Mouse (Mus musculus) intestine, postnatal 0 days (tissue): Measurements from ENCODE around the gene Myo10. TPM values are rescaled to one million over a fixed set of nuclear protein-coding genes. Genes with fewer than 3 reads are reported as not detected.
A peak's percentile ranks its signal among the peaks of the same experiment; 100 is the strongest.

Experiments used
- ATAC-seq: fragments of 200-750 bp; cut with Nextera tagmentation; 2 replicates; pipeline ENCODE4 v1.8.0; 2017; ENCODE audit warnings: mild to moderate bottlenecking, moderate TSS enrichment, moderate library complexity
- H3K27ac ChIP-seq: fragments of 300-500 bp; sonication (generic); 2 replicates; pipeline ENCODE4 v1.5.1; 2014; ENCODE audit warnings: mild to moderate bottlenecking, low read depth, low read length, moderate library complexity
- H3K27me3 ChIP-seq: fragments of 300-500 bp; sonication (generic); replicated peaks from 2 replicates; pipeline ENCODE4 v1.6.1; 2014; ENCODE audit warnings: low read length, mixed read lengths; ENCODE audit not compliant: control insufficient read depth, insufficient read depth
- H3K36me3 ChIP-seq: fragments of 300-500 bp; sonication (generic); 2 replicates; pipeline ENCODE4 v1.6.1; 2014; ENCODE audit warnings: mild to moderate bottlenecking, moderate library complexity; ENCODE audit not compliant: control insufficient read depth, insufficient read depth
- H3K4me1 ChIP-seq: fragments of 300-500 bp; sonication (generic); replicated peaks from 2 replicates; pipeline ENCODE4 v1.6.1; 2014; ENCODE audit warnings: antibody characterized with exemption, low read length, mixed read lengths; ENCODE audit not compliant: control insufficient read depth, insufficient read depth
- H3K4me2 ChIP-seq: fragments of 300-500 bp; sonication (generic); replicated peaks from 2 replicates; pipeline ENCODE4 v1.6.1; 2014; ENCODE audit warnings: low read depth, mild to moderate bottlenecking, moderate library complexity
- H3K4me3 ChIP-seq: fragments of 300-500 bp; sonication (generic); 2 replicates; pipeline ENCODE4 v1.5.1; 2014; ENCODE audit warnings: low read depth, low read length
- H3K9ac ChIP-seq: fragments of 300-500 bp; sonication (generic); 2 replicates; pipeline ENCODE4 v1.6.1; 2014; ENCODE audit warnings: mild to moderate bottlenecking, low read depth, low read length
- H3K9me3 ChIP-seq: fragments of 300-500 bp; sonication (generic); 2 replicates; pipeline ENCODE4 v1.6.1; 2016; ENCODE audit warnings: mixed run types; ENCODE audit not compliant: control insufficient read depth
- CTCF ChIP-seq: sonication (generic); IDR thresholded peaks from 2 replicates; pipeline ENCODE4 v1.5.1; 2016; ENCODE audit warnings: low read depth, mild to moderate bottlenecking, control low read depth, antibody characterized with exemption, moderate library complexity
- WGBS: fragments of 180-500 bp; shearing (Covaris S2); extraction: QIAGEN DNeasy Blood & Tissue Kit; methylation state at CpG from one replicate; pipeline ENCODE4 v1.1.7; 2014; 5-methylcytosine and 5-hydroxymethylcytosine counted together
- polyA plus RNA-seq: library from polyadenylated mRNA; unstranded; fragments of >200 nt; fragmentation: Nextera tagmentation; extraction: Ambion mirVana; gene quantifications from 2 replicates; pipeline ENCODE4 v1.2.1, GENCODE M21; 2015

The Myo10 gene
- polyA plus RNA-seq, 1 experiment from 2014 or later: 9.5 TPM

DNA sequence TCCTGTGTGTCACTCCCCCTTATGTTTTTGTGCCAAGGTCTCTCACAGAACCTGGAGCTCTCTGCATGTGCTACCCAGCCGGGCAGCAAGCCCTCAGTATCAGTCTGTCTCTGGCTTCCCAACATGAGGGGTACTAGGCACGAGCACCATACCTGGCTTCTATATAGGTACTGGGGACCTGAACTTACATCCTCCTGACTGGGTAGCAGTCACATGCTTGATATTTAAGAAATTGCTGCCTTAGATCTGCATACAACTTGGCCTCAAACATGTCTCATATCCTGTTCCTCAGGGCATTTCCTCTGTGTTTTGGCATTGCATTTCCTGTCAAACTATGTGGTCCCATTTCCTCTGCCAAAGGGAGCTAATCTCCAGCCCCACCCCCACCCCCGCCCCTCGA, 30.4 kb upstream of the Myo10 start:
- Histone ChIP-seq H3K4me1 (peaks cover under 1% of the 10 kb centered on the region; the same call in 1 of the 2 replicates), H3K27ac (no peak overlapping the region), H3K36me3 (no peaks in the 10 kb centered on the region), H3K9ac (no peak overlapping the region), H3K27me3 (no peaks in the 10 kb centered on the region), H3K4me3 (no peak overlapping the region), H3K4me2 (no peak overlapping the region), H3K9me3 (no peaks in the 10 kb centered on the region)
- no peak for ATAC-seq
- no peak for TF ChIP-seq CTCF
- 82% methylated on average over 4 of the region's 4 CpGs for WGBS

DNA sequence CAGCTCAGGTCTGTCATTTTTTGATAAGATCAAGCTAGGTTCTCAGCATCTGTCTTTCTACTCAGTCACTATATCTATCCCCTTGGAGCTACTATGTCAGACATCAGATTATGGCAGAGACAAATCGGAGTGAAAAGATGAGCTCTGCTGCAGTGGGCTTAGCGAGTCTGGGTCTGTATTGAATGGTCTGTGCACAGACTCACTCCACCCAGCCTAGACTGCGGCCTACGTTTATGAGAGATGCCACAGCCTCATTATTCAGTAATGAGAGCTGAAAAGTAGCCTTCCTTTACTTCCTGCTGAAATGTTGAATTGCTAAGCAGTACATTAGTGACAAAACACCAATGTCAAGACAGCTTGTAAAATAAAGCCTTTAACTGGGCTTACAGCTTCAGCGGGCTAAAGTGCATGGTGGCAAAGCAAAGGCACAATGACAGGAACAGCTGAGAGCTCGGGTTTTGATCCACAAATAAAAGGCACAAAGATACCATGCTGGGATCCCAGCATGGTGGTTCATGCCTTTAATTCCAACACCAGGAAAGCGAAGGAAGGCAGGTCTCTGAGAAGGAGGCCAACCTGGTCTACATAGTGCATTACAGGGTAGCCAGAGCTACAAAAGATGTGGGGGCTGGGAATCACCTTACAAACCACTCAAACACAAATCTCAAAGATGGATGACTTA, 28.7 kb upstream of the Myo10 start:
- Histone ChIP-seq H3K9me3 (no peaks in the 10 kb centered on the region), H3K4me1 (no peaks in the 10 kb centered on the region; the same call in 1 of the 2 replicates), H3K4me2 (no peak overlapping the region), H3K27ac (no peak overlapping the region), H3K36me3 (no peaks in the 10 kb centered on the region), H3K27me3 (no peaks in the 10 kb centered on the region), H3K9ac (no peak overlapping the region), H3K4me3 (no peak overlapping the region)
- no peak for TF ChIP-seq CTCF
- WGBS: 80% methylated on average over 7 of the region's 7 CpGs
- ATAC-seq: no peak

DNA sequence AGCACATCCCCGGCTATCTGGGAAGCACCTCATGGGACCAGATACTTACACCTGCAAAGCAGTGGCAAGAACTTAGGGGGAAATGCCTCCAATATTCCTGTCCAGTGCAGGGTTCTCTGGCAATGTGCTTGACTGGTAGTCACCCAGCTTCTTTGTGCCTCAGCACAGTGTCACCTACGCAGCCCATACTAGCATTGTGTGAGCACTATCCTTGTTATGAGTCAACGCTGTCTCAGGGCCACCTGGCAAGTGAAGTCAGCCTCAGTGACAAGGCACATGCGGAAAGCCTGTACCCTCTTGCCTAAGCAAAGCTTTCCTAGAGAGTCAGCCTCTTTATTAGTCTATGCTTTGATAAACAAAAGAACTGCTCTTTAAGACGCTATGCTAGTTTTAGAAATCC, 24.0 kb upstream of the Myo10 start:
- Histone ChIP-seq H3K4me3 (no peak overlapping the region), H3K9me3 (no peaks in the 10 kb centered on the region), H3K27me3 (no peaks in the 10 kb centered on the region), H3K36me3 (no peaks in the 10 kb centered on the region), H3K4me1 (no peaks in the 10 kb centered on the region), H3K4me2 (no peak overlapping the region), H3K27ac (no peak overlapping the region), H3K9ac (no peak overlapping the region)
- ATAC-seq: no peak
- WGBS: 90% methylated on average over 5 of the region's 5 CpGs
- TF ChIP-seq CTCF: no peak

DNA sequence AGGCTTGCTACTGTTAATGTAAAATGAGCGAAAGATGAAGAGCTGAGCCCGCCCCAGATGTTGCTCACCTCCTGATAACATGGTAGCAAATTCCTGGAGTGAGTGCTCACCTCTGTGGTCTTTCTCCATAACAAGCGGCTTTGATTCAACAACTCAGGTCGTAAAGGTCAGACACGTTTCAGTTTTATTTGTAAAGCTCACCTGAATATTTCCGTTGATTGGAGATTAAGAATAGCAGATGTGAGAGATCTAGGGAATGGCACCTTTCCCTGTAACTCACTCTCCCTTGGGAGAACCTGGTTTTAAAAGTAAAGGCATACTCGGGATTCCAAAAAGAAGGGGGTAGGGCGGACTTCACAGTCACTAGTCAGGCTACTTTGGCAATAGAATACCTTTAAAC, 20.0 kb upstream of the Myo10 start:
- H3K9me3 ChIP-seq: no peaks in the 10 kb centered on the region
- H3K4me2 ChIP-seq: no peak overlapping the region
- no peaks in the 10 kb centered on the region for H3K27me3 ChIP-seq
- no peak for ATAC-seq
- 53% methylated on average over 8 of the region's 8 CpGs for WGBS
- H3K9ac ChIP-seq: no peak overlapping the region
- H3K36me3 ChIP-seq: no peaks in the 10 kb centered on the region
- no peak for TF ChIP-seq CTCF
- no peak overlapping the region for H3K27ac ChIP-seq
- H3K4me3 ChIP-seq: no peak overlapping the region
- no peaks in the 10 kb centered on the region; the same call in 1 of the 2 replicates for H3K4me1 ChIP-seq

DNA sequence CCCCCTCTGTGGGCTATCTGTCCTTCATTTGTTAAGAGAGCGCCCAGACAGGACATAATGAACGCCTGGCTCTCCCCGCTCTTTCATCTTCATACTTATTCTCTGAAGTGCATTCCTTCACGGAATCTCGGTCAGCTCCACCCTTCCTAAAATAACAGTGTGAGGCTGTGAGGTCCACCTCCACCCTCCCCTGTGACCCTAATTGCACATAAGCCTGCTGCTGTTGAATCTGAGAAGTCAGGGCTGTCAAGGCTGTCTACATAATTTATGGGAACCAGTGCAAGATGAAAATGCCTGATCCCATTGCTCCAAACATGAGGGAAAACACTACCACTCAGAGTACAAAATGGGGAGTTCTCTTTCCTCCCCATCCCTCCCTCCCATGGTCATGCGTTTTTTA, 19.0 kb upstream of the Myo10 start:
- H3K4me3 ChIP-seq: no peak overlapping the region
- WGBS: 24% methylated on average over 6 of the region's 6 CpGs
- no peak overlapping the region for H3K9ac ChIP-seq
- no peak for ATAC-seq
- H3K27me3 ChIP-seq: no peaks in the 10 kb centered on the region
- TF ChIP-seq CTCF: no peak
- no peaks in the 10 kb centered on the region for H3K36me3 ChIP-seq
- no peak overlapping the region for H3K27ac ChIP-seq
- no peaks in the 10 kb centered on the region for H3K9me3 ChIP-seq
- no peaks in the 10 kb centered on the region; the same call in 1 of the 2 replicates for H3K4me1 ChIP-seq
- no peak overlapping the region for H3K4me2 ChIP-seq

DNA sequence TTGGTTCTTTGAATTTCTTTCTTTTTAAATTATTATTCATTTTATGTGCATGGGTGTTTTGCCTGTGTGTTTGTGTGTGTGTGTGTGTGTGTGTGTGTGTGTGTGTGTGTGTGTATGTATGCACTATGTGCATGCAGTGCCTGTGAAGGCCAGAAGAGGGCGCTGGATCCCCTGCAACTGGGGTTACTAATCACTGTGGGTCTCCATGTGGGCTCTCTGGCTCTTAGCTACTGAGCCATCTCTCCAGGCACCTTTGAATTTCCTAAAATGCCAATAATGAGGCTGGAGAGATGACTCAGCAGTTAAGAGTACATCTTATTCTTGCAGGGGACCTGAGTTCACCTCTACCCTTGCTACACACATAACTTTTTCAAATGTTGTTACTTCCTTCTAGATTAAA, 18.1 kb upstream of the Myo10 start:
- no peaks in the 10 kb centered on the region for H3K36me3 ChIP-seq

DNA sequence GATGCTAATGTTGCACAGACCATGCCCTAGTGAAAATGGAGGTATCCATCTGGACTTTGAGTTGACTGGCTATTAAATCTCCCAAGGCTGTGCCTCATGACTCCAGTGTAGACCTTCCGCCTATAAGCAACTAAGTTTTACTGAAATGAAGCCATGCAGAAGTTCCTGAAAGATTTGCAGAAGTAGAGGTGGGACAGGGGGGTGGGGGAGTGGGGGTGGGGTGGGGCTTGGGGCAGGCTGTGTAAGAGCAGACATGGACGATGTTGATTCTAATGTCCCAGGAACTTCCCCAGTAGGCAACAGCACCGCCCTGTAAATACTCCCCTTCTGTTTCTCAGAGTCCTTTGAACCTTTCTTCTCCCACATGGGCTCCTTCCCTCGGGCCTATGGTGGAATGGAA, 16.9 kb upstream of the Myo10 start:
- ATAC-seq: no peak
- no peak overlapping the region for H3K4me3 ChIP-seq
- H3K4me2 ChIP-seq: no peak overlapping the region
- no peaks in the 10 kb centered on the region for H3K27me3 ChIP-seq
- H3K36me3 ChIP-seq: no peaks in the 10 kb centered on the region
- TF ChIP-seq CTCF: no peak
- no peaks in the 10 kb centered on the region; the same call in 1 of the 2 replicates for H3K4me1 ChIP-seq
- H3K27ac ChIP-seq: no peak overlapping the region
- no peak overlapping the region for H3K9ac ChIP-seq
- 69% methylated on average over 4 of the region's 4 CpGs for WGBS
- H3K9me3 ChIP-seq: no peaks in the 10 kb centered on the region

More for the DNA sequence above, 18.1 kb upstream of the Myo10 start:
- Histone ChIP-seq H3K9ac (no peak overlapping the region), H3K4me2 (no peak overlapping the region), H3K27ac (no peak overlapping the region), H3K9me3 (no peaks in the 10 kb centered on the region), H3K4me3 (no peak overlapping the region), H3K4me1 (no peaks in the 10 kb centered on the region; the same call in 1 of the 2 replicates), H3K27me3 (no peaks in the 10 kb centered on the region)
- WGBS: 42% methylated on average over 1 of the region's 1 CpGs
- peak; percentile 27; the same call in 1 of the 2 replicates for TF ChIP-seq CTCF
- ATAC-seq: no peak
